Mouse (Mus musculus): ENCODE data around the gene Tom1l2. TPM values are rescaled to one million over a fixed set of nuclear protein-coding genes. Genes with fewer than 3 reads are reported as not detected.

Tom1l2 gene
- polyA plus RNA-seq, 1 experiment, result 95.2 TPM

GRCm38 (mm10) chr11:60256176-60256681 is 96.5 kb downstream of the Tom1l2 start:
- WGBS, result 42% methylated on average over 6 of the region's 6 CpGs
- Histone ChIP-seq H3K27ac (ENCODE audit: insufficient read depth, low read depth, low read length) (peak overlapping the region; percentile 5; the same call in 1 of the 2 replicates), H3K27me3 (replicated peaks; ENCODE audit: control insufficient read depth, insufficient read depth, low read length) (no peaks in the 10 kb centered on the region), H3K4me3 (ENCODE audit: insufficient read depth, low read depth, low read length) (no peak overlapping the region), H3K4me1 (ENCODE audit: control insufficient read depth, insufficient read depth, low read length) (peaks cover 7% of the 10 kb centered on the region), H3K36me3 (ENCODE audit: control insufficient read depth, insufficient read depth, low read length) (no peaks in the 10 kb centered on the region; the same call in 1 of the 2 replicates)
- TF ChIP-seq POLR2A (IDR thresholded peaks at IDR 0.05; ENCODE audit: low read depth, low read length) (no peak), CTCF (conservative IDR thresholded peaks at IDR 0.05; ENCODE audit: insufficient read depth, insufficient read length, low read depth, low read length) (no peak)
- peak; percentile 70 for DNase-seq

- TF ChIP-seq CTCF (conservative IDR thresholded peaks at IDR 0.05; ENCODE audit: insufficient read depth, insufficient read length, low read depth, low read length), result no peak
- TF ChIP-seq POLR2A (IDR thresholded peaks at IDR 0.05; ENCODE audit: low read depth, low read length), result no peak
- H3K4me1 ChIP-seq (ENCODE audit: control insufficient read depth, insufficient read depth, low read length), result peaks cover 7% of the 10 kb centered on the region
- no peaks in the 10 kb centered on the region for H3K27me3 ChIP-seq (replicated peaks; ENCODE audit: control insufficient read depth, insufficient read depth, low read length)
- no peak overlapping the region for H3K4me3 ChIP-seq (ENCODE audit: insufficient read depth, low read depth, low read length)
- DNase-seq, result no peak
- H3K36me3 ChIP-seq (ENCODE audit: control insufficient read depth, insufficient read depth, low read length), result no peaks in the 10 kb centered on the region; the same call in 1 of the 2 replicates
- WGBS, result 76% methylated on average over 3 of the region's 3 CpGs
- 0 out of 2 replicates have a peak overlapping the region, but pooled peaks have one; percentile 5 for H3K27ac ChIP-seq (ENCODE audit: insufficient read depth, low read depth, low read length)
Measured at GRCm38 (mm10) chr11:60255639-60256038, 97.1 kb downstream of the Tom1l2 start.

- no peak overlapping the region for H3K27ac ChIP-seq (ENCODE audit: insufficient read depth, low read depth, low read length)
- no peaks in the 10 kb centered on the region for H3K27me3 ChIP-seq (replicated peaks; ENCODE audit: control insufficient read depth, insufficient read depth, low read length)
- H3K4me1 ChIP-seq (ENCODE audit: control insufficient read depth, insufficient read depth, low read length), result peaks cover 7% of the 10 kb centered on the region
- TF ChIP-seq CTCF (conservative IDR thresholded peaks at IDR 0.05; ENCODE audit: insufficient read depth, insufficient read length, low read depth, low read length) (no peak), POLR2A (IDR thresholded peaks at IDR 0.05; ENCODE audit: low read depth, low read length) (no peak)
- no peak for DNase-seq
- no peak overlapping the region for H3K4me3 ChIP-seq (ENCODE audit: insufficient read depth, low read depth, low read length)
- no peaks in the 10 kb centered on the region; the same call in 1 of the 2 replicates for H3K36me3 ChIP-seq (ENCODE audit: control insufficient read depth, insufficient read depth, low read length)
- WGBS, result 84% methylated on average over 3 of the region's 3 CpGs
Measured at GRCm38 (mm10) chr11:60255181-60255580, 97.5 kb downstream of the Tom1l2 start.

- Histone ChIP-seq H3K36me3 (ENCODE audit: control insufficient read depth, insufficient read depth, low read length) (no peaks in the 10 kb centered on the region; the same call in 1 of the 2 replicates), H3K4me1 (ENCODE audit: control insufficient read depth, insufficient read depth, low read length) (peaks cover 7% of the 10 kb centered on the region), H3K4me3 (ENCODE audit: insufficient read depth, low read depth, low read length) (no peak overlapping the region), H3K27ac (ENCODE audit: insufficient read depth, low read depth, low read length) (no peak overlapping the region), H3K27me3 (replicated peaks; ENCODE audit: control insufficient read depth, insufficient read depth, low read length) (no peaks in the 10 kb centered on the region)
- no peak for DNase-seq
- no peak for TF ChIP-seq POLR2A (IDR thresholded peaks at IDR 0.05; ENCODE audit: low read depth, low read length)
- no peak for TF ChIP-seq CTCF (conservative IDR thresholded peaks at IDR 0.05; ENCODE audit: insufficient read depth, insufficient read length, low read depth, low read length)
- WGBS, result 86% methylated on average over 5 of the region's 5 CpGs
Measured at GRCm38 (mm10) chr11:60254308-60254707, 98.4 kb downstream of the Tom1l2 start.

GRCm38 (mm10) chr11:60253546-60253945 is 99.2 kb downstream of the Tom1l2 start:
- 86% methylated on average over 2 of the region's 2 CpGs for WGBS
- H3K27ac ChIP-seq (ENCODE audit: insufficient read depth, low read depth, low read length), result no peak overlapping the region
- H3K4me1 ChIP-seq (ENCODE audit: control insufficient read depth, insufficient read depth, low read length), result peaks cover 7% of the 10 kb centered on the region
- TF ChIP-seq POLR2A (IDR thresholded peaks at IDR 0.05; ENCODE audit: low read depth, low read length) (no peak), CTCF (conservative IDR thresholded peaks at IDR 0.05; ENCODE audit: insufficient read depth, insufficient read length, low read depth, low read length) (no peak)
- H3K36me3 ChIP-seq (ENCODE audit: control insufficient read depth, insufficient read depth, low read length), result no peaks in the 10 kb centered on the region; the same call in 1 of the 2 replicates
- peak; percentile 25 for DNase-seq
- no peak overlapping the region for H3K4me3 ChIP-seq (ENCODE audit: insufficient read depth, low read depth, low read length)
- H3K27me3 ChIP-seq (replicated peaks; ENCODE audit: control insufficient read depth, insufficient read depth, low read length), result no peaks in the 10 kb centered on the region

- peak; percentile 61 for TF ChIP-seq CTCF (conservative IDR thresholded peaks at IDR 0.05; ENCODE audit: insufficient read depth, insufficient read length, low read depth, low read length)
- TF ChIP-seq POLR2A (IDR thresholded peaks at IDR 0.05; ENCODE audit: low read depth, low read length), result no peak
- peak; percentile 62 for DNase-seq
- Histone ChIP-seq H3K36me3 (ENCODE audit: control insufficient read depth, insufficient read depth, low read length) (no peaks in the 10 kb centered on the region; the same call in 1 of the 2 replicates), H3K27ac (ENCODE audit: insufficient read depth, low read depth, low read length) (no peak overlapping the region), H3K27me3 (replicated peaks; ENCODE audit: control insufficient read depth, insufficient read depth, low read length) (no peaks in the 10 kb centered on the region), H3K4me1 (ENCODE audit: control insufficient read depth, insufficient read depth, low read length) (peaks cover 2% of the 10 kb centered on the region), H3K4me3 (ENCODE audit: insufficient read depth, low read depth, low read length) (no peak overlapping the region)
- 66% methylated on average over 6 of the region's 6 CpGs for WGBS
Measured at GRCm38 (mm10) chr11:60250971-60251643, 101.6 kb downstream of the Tom1l2 start.

- TF ChIP-seq CTCF (conservative IDR thresholded peaks at IDR 0.05; ENCODE audit: insufficient read depth, insufficient read length, low read depth, low read length) (no peak), POLR2A (IDR thresholded peaks at IDR 0.05; ENCODE audit: low read depth, low read length) (no peak)
- no peaks in the 10 kb centered on the region; the same call in 1 of the 2 replicates for H3K36me3 ChIP-seq (ENCODE audit: control insufficient read depth, insufficient read depth, low read length)
- no peaks in the 10 kb centered on the region for H3K4me1 ChIP-seq (ENCODE audit: control insufficient read depth, insufficient read depth, low read length)
- H3K27ac ChIP-seq (ENCODE audit: insufficient read depth, low read depth, low read length), result no peak overlapping the region
- H3K27me3 ChIP-seq (replicated peaks; ENCODE audit: control insufficient read depth, insufficient read depth, low read length), result no peaks in the 10 kb centered on the region
- DNase-seq, result no peak
- no peak overlapping the region for H3K4me3 ChIP-seq (ENCODE audit: insufficient read depth, low read depth, low read length)
- WGBS, result 85% methylated on average over 2 of the region's 2 CpGs
Measured at GRCm38 (mm10) chr11:60249885-60250284, 102.8 kb downstream of the Tom1l2 start.
